Mouse (Mus musculus): ENCODE data around the gene 1700042G07Rik.

The 1700042G07Rik gene

GRCm38 (mm10) chr4:116217046-116217445 is 43.9 kb downstream of the 1700042G07Rik start:
- no peak for TF ChIP-seq GATA4 (IDR thresholded peaks at IDR 0.05; ENCODE audit: insufficient replicate concordance, low read length)

- no peak for TF ChIP-seq GATA4 (IDR thresholded peaks at IDR 0.05; ENCODE audit: insufficient replicate concordance, low read length)
These were observed 45.9 kb downstream of the 1700042G07Rik start for GRCm38 (mm10) chr4:116219056-116219455.

GRCm38 (mm10) chr4:116220071-116220650 is 47.0 kb downstream of the 1700042G07Rik start:
- no peak for TF ChIP-seq GATA4 (IDR thresholded peaks at IDR 0.05; ENCODE audit: insufficient replicate concordance, low read length)

GRCm38 (mm10) chr4:116220780-116221139 is 47.6 kb downstream of the 1700042G07Rik start:
- no peak for TF ChIP-seq GATA4 (IDR thresholded peaks at IDR 0.05; ENCODE audit: insufficient replicate concordance, low read length)

GRCm38 (mm10) chr4:116221140-116221851 is 48.1 kb downstream of the 1700042G07Rik start, which contains the start of gene Pik3r3:
Gene Pik3r3 (plus strand): TSS chr4:116221618.
- TF ChIP-seq GATA4 (IDR thresholded peaks at IDR 0.05; ENCODE audit: insufficient replicate concordance, low read length) = 0 out of 2 replicates have a peak, but pooled peaks have one; percentile 17

GRCm38 (mm10) chr4:116221996-116222842 is 49.0 kb downstream of the 1700042G07Rik start:
- no peak for TF ChIP-seq GATA4 (IDR thresholded peaks at IDR 0.05; ENCODE audit: insufficient replicate concordance, low read length)

- no peak for TF ChIP-seq GATA4 (IDR thresholded peaks at IDR 0.05; ENCODE audit: insufficient replicate concordance, low read length)
These were observed 49.6 kb downstream of the 1700042G07Rik start for GRCm38 (mm10) chr4:116222843-116223119.

All from liver, adult (tissue).